Mouse (Mus musculus) left cerebral cortex, postnatal 4 days (tissue): ENCODE measurements at regions not wholly inside any gene's neighbourhood (a gene's known extent, or its start where the extent isn't known, plus 50 kb on each side); places are given as distances from the start of the nearest gene placed in this dataset.

ENCODE experiments used
- DNase-seq: peaks from one replicate; pipeline ENCODE4 v3.0.0-alpha.2; 2022
- intact Hi-C: fragments of 180-260 bp; cut with DNase I; formaldehyde crosslinking; loops from one replicate; pipeline ENCODE4 v1.15.1; 2025

GRCm38 (mm10) chr6:27029008-27029407, 1106.0 kb downstream of the Grm8 start:
- intact Hi-C loops: no loop called here
- DNase-seq: no peak

GRCm38 (mm10) chr6:27028377-27028776, 1106.6 kb downstream of the Grm8 start:
- no peak for DNase-seq
- intact Hi-C loops: no loop called here

GRCm38 (mm10) chr6:27021697-27022096, 1113.3 kb downstream of the Grm8 start:
- intact Hi-C loops: no loop called here
- no peak for DNase-seq

GRCm38 (mm10) chr6:27014475-27014874, 1120.5 kb downstream of the Grm8 start:
- intact Hi-C loops: no loop called here
- DNase-seq: no peak

- intact Hi-C loops: no loop called here
- no peak for DNase-seq
Measured at GRCm38 (mm10) chr6:26976613-26977012, 1158.4 kb downstream of the Grm8 start.

GRCm38 (mm10) chr6:26949166-26949565, 1140.1 kb upstream of the Pot1a start:
- peak; percentile 5 for DNase-seq
- intact Hi-C loops: no loop called here
